Mouse (Mus musculus): Measurements from ENCODE around the gene Gm3676. TPM values are rescaled to one million over a fixed set of nuclear protein-coding genes. Genes with fewer than 3 reads are reported as not detected.
"Not testable (repeated sequence)": the region's sequence is repeated elsewhere in the genome, so short reads cannot be mapped to it uniquely, and the experiment has no call there.

Gm3676 gene
- not detected in 2 replicates for polyA plus RNA-seq (2014; fragmentation: Nextera tagmentation; extraction: Ambion mirVana)

GRCm38 (mm10) chr14:41646387-41646786 lies at the start of gene Gm3676:
Gm3676 (minus strand) TSS chr14:41646487.
- no CpG with 5 or more reads among the region's 1 CpGs for WGBS
- H3K36me3 ChIP-seq (ENCODE audit: control insufficient read depth, insufficient read depth, low read length); H3K9me3 ChIP-seq (ENCODE audit: control insufficient read depth, low read length); H3K9ac ChIP-seq (ENCODE audit: low read length); ATAC-seq (ENCODE audit: insufficient number of reproducible peaks, insufficient read depth, low FRiP score, low read depth); H3K27me3 ChIP-seq (ENCODE audit: control insufficient read depth, insufficient read depth, low read length); H3K27ac ChIP-seq (replicated peaks in 1 of 2; ENCODE audit: control insufficient read depth in 1 of 2, insufficient read depth in 1 of 2, low read depth in 2 of 2, low read length in 2 of 2); H3K4me3 ChIP-seq (ENCODE audit: control insufficient read depth in 1 of 2, insufficient read depth in 1 of 2, low read depth in 1 of 2, low read length in 2 of 2); H3K4me1 ChIP-seq (ENCODE audit: control insufficient read depth in 2 of 2, insufficient read depth in 2 of 2, low read length in 2 of 2); H3K4me2 ChIP-seq (ENCODE audit: low read length): not testable (repeated sequence)

GRCm38 (mm10) chr14:41648176-41648575 lies 1.9 kb upstream of the Gm3676 start:
- WGBS, result 85% methylated on average over 2 of the region's 2 CpGs
- H3K36me3 ChIP-seq (ENCODE audit: control insufficient read depth, insufficient read depth, low read length); ATAC-seq (ENCODE audit: insufficient number of reproducible peaks, insufficient read depth, low FRiP score, low read depth): not testable (repeated sequence)

GRCm38 (mm10) chr14:41630144-41630543 lies 16.1 kb downstream of the Gm3676 start:
- WGBS, result 84% methylated on average over 9 of the region's 11 CpGs

More at GRCm38 (mm10) chr14:41648176-41648575, 1.9 kb upstream of the Gm3676 start:
- not testable (repeated sequence) for H3K4me2 ChIP-seq (ENCODE audit: low read length); H3K27ac ChIP-seq (replicated peaks in 1 of 2; ENCODE audit: control insufficient read depth in 1 of 2, insufficient read depth in 1 of 2, low read depth in 2 of 2, low read length in 2 of 2); H3K9ac ChIP-seq (ENCODE audit: low read length); H3K9me3 ChIP-seq (ENCODE audit: control insufficient read depth, low read length); H3K4me1 ChIP-seq (ENCODE audit: control insufficient read depth in 2 of 2, insufficient read depth in 2 of 2, low read length in 2 of 2); H3K4me3 ChIP-seq (ENCODE audit: control insufficient read depth in 1 of 2, insufficient read depth in 1 of 2, low read depth in 1 of 2, low read length in 2 of 2); H3K27me3 ChIP-seq (ENCODE audit: control insufficient read depth, insufficient read depth, low read length)

GRCm38 (mm10) chr14:41624512-41624911 lies 21.8 kb downstream of the Gm3676 start, which contains the start of gene Gm3072:
Gm3072 (minus strand) TSS chr14:41624612.
- H3K27ac ChIP-seq (replicated peaks in 1 of 2; ENCODE audit: control insufficient read depth in 1 of 2, insufficient read depth in 1 of 2, low read depth in 2 of 2, low read length in 2 of 2); ATAC-seq (ENCODE audit: insufficient number of reproducible peaks, insufficient read depth, low FRiP score, low read depth): not testable (repeated sequence)
- 47% methylated on average over 1 of the region's 2 CpGs for WGBS

More at GRCm38 (mm10) chr14:41630144-41630543, 16.1 kb downstream of the Gm3676 start:
- H3K4me2 ChIP-seq (ENCODE audit: low read length); H3K27me3 ChIP-seq (ENCODE audit: control insufficient read depth, insufficient read depth, low read length); H3K27ac ChIP-seq (replicated peaks in 1 of 2; ENCODE audit: control insufficient read depth in 1 of 2, insufficient read depth in 1 of 2, low read depth in 2 of 2, low read length in 2 of 2); H3K9ac ChIP-seq (ENCODE audit: low read length); H3K36me3 ChIP-seq (ENCODE audit: control insufficient read depth, insufficient read depth, low read length); ATAC-seq (ENCODE audit: insufficient number of reproducible peaks, insufficient read depth, low FRiP score, low read depth); H3K4me1 ChIP-seq (ENCODE audit: control insufficient read depth in 2 of 2, insufficient read depth in 2 of 2, low read length in 2 of 2); H3K9me3 ChIP-seq (ENCODE audit: control insufficient read depth, low read length); H3K4me3 ChIP-seq (ENCODE audit: control insufficient read depth in 1 of 2, insufficient read depth in 1 of 2, low read depth in 1 of 2, low read length in 2 of 2): not testable (repeated sequence)

GRCm38 (mm10) chr14:41622535-41622934 lies 23.8 kb downstream of the Gm3676 start:
- H3K9me3 ChIP-seq (ENCODE audit: control insufficient read depth, low read length); ATAC-seq (ENCODE audit: insufficient number of reproducible peaks, insufficient read depth, low FRiP score, low read depth); H3K9ac ChIP-seq (ENCODE audit: low read length); H3K4me1 ChIP-seq (ENCODE audit: control insufficient read depth in 2 of 2, insufficient read depth in 2 of 2, low read length in 2 of 2); H3K36me3 ChIP-seq (ENCODE audit: control insufficient read depth, insufficient read depth, low read length); H3K27me3 ChIP-seq (ENCODE audit: control insufficient read depth, insufficient read depth, low read length); H3K27ac ChIP-seq (replicated peaks in 1 of 2; ENCODE audit: control insufficient read depth in 1 of 2, insufficient read depth in 1 of 2, low read depth in 2 of 2, low read length in 2 of 2); H3K4me2 ChIP-seq (ENCODE audit: low read length); H3K4me3 ChIP-seq (ENCODE audit: control insufficient read depth in 1 of 2, insufficient read depth in 1 of 2, low read depth in 1 of 2, low read length in 2 of 2): not testable (repeated sequence)
- 91% methylated on average over 4 of the region's 5 CpGs for WGBS

More at GRCm38 (mm10) chr14:41624512-41624911, 21.8 kb downstream of the Gm3676 start, which contains the start of gene Gm3072:
- H3K4me1 ChIP-seq (ENCODE audit: control insufficient read depth in 2 of 2, insufficient read depth in 2 of 2, low read length in 2 of 2); H3K27me3 ChIP-seq (ENCODE audit: control insufficient read depth, insufficient read depth, low read length); H3K9me3 ChIP-seq (ENCODE audit: control insufficient read depth, low read length); H3K4me2 ChIP-seq (ENCODE audit: low read length); H3K4me3 ChIP-seq (ENCODE audit: control insufficient read depth in 1 of 2, insufficient read depth in 1 of 2, low read depth in 1 of 2, low read length in 2 of 2); H3K36me3 ChIP-seq (ENCODE audit: control insufficient read depth, insufficient read depth, low read length); H3K9ac ChIP-seq (ENCODE audit: low read length): not testable (repeated sequence)

GRCm38 (mm10) chr14:41610690-41611089 lies 35.6 kb downstream of the Gm3676 start:
- 70% methylated on average over 1 of the region's 1 CpGs for WGBS
- not testable (repeated sequence) for H3K4me1 ChIP-seq (ENCODE audit: control insufficient read depth in 2 of 2, insufficient read depth in 2 of 2, low read length in 2 of 2); H3K27me3 ChIP-seq (ENCODE audit: control insufficient read depth, insufficient read depth, low read length); H3K4me3 ChIP-seq (ENCODE audit: control insufficient read depth in 1 of 2, insufficient read depth in 1 of 2, low read depth in 1 of 2, low read length in 2 of 2); H3K36me3 ChIP-seq (ENCODE audit: control insufficient read depth, insufficient read depth, low read length); H3K4me2 ChIP-seq (ENCODE audit: low read length); ATAC-seq (ENCODE audit: insufficient number of reproducible peaks, insufficient read depth, low FRiP score, low read depth); H3K9ac ChIP-seq (ENCODE audit: low read length); H3K9me3 ChIP-seq (ENCODE audit: control insufficient read depth, low read length); H3K27ac ChIP-seq (replicated peaks in 1 of 2; ENCODE audit: control insufficient read depth in 1 of 2, insufficient read depth in 1 of 2, low read depth in 2 of 2, low read length in 2 of 2)

GRCm38 (mm10) chr14:41600935-41601334 lies 45.4 kb downstream of the Gm3676 start:
- H3K27ac ChIP-seq (replicated peaks in 1 of 2; ENCODE audit: control insufficient read depth in 1 of 2, insufficient read depth in 1 of 2, low read depth in 2 of 2, low read length in 2 of 2); H3K4me1 ChIP-seq (ENCODE audit: control insufficient read depth in 2 of 2, insufficient read depth in 2 of 2, low read length in 2 of 2); H3K9ac ChIP-seq (ENCODE audit: low read length); H3K27me3 ChIP-seq (ENCODE audit: control insufficient read depth, insufficient read depth, low read length); ATAC-seq (ENCODE audit: insufficient number of reproducible peaks, insufficient read depth, low FRiP score, low read depth); H3K36me3 ChIP-seq (ENCODE audit: control insufficient read depth, insufficient read depth, low read length); H3K4me3 ChIP-seq (ENCODE audit: control insufficient read depth in 1 of 2, insufficient read depth in 1 of 2, low read depth in 1 of 2, low read length in 2 of 2); H3K9me3 ChIP-seq (ENCODE audit: control insufficient read depth, low read length); H3K4me2 ChIP-seq (ENCODE audit: low read length): not testable (repeated sequence)
- WGBS, result 82% methylated on average over 15 of the region's 15 CpGs
